Mouse (Mus musculus) kidney, postnatal 0 days (tissue): ENCODE measurements around the gene Pde2a. TPM values are rescaled to one million over a fixed set of nuclear protein-coding genes. Genes with fewer than 3 reads are reported as not detected.

Experiments
- ATAC-seq: fragments of 200-750 bp; cut with Nextera tagmentation; replicated peaks from 2 replicates; pipeline ENCODE4 v1.8.0; 2017; ENCODE audit warnings: low read depth, moderate number of reproducible peaks, moderate TSS enrichment, moderate library complexity; ENCODE audit not compliant: low FRiP score
- DNase-seq: peaks from one replicate; pipeline ENCODE4 v3.0.0-alpha.2; 2016; ENCODE audit warnings: low spot score
- H3K27ac ChIP-seq: fragments of 300-500 bp; sonication (generic); 2 replicates; pipeline ENCODE4 v1.5.1; 2014; ENCODE audit warnings: mild to moderate bottlenecking
- H3K27me3 ChIP-seq: fragments of 300-500 bp; sonication (generic); 2 replicates; pipeline ENCODE4 v1.6.1; 2014; ENCODE audit warnings: low read length, mixed read lengths; ENCODE audit not compliant: insufficient read depth
- H3K36me3 ChIP-seq: fragments of 300-500 bp; sonication (generic); 2 replicates; pipeline ENCODE4 v1.6.1; 2014; ENCODE audit warnings: low read length, mixed read lengths; ENCODE audit not compliant: insufficient read depth
- H3K4me1 ChIP-seq: fragments of 300-500 bp; sonication (generic); replicated peaks from 2 replicates; pipeline ENCODE4 v1.6.1; 2014; ENCODE audit warnings: antibody characterized with exemption, low read length, mixed read lengths; ENCODE audit not compliant: insufficient read depth
- H3K4me2 ChIP-seq: fragments of 300-500 bp; sonication (generic); 2 replicates; pipeline ENCODE4 v1.6.1; 2014; ENCODE audit warnings: mild to moderate bottlenecking, low read length, moderate library complexity, mixed read lengths
- H3K4me3 ChIP-seq: fragments of 300-500 bp; sonication (generic); replicated peaks from 2 replicates; pipeline ENCODE4 v1.5.1; 2014; ENCODE audit warnings: low read depth, low read length
- H3K9ac ChIP-seq: fragments of 300-500 bp; sonication (generic); 2 replicates; pipeline ENCODE4 v1.6.1; 2014; ENCODE audit warnings: low read depth, low read length
- H3K9me3 ChIP-seq: fragments of 300-500 bp; sonication (generic); replicated peaks from 2 replicates; pipeline ENCODE4 v1.6.1; 2016; ENCODE audit warnings: low read length, inconsistent platforms, mixed read lengths
- CTCF ChIP-seq: IDR thresholded peaks from 2 replicates; pipeline ENCODE4 v1.5.1; 2016; ENCODE audit warnings: antibody characterized with exemption, low read depth, mild to moderate bottlenecking, moderate library complexity
- WGBS: fragments of 180-500 bp; shearing (Covaris S2); extraction: QIAGEN DNeasy Blood & Tissue Kit; methylation state at CpG from one replicate; pipeline ENCODE4 v1.1.7; 2014; 5-methylcytosine and 5-hydroxymethylcytosine counted together
- polyA plus RNA-seq: library from polyadenylated mRNA; unstranded; fragments of >200 nt; fragmentation: Nextera tagmentation; extraction: Ambion mirVana; gene quantifications from 2 replicates; pipeline ENCODE4 v1.2.1, GENCODE M21; 2015

Gene Pde2a
- polyA plus RNA-seq, 1 experiment from 2014 or later = 21.0 TPM

DNA sequence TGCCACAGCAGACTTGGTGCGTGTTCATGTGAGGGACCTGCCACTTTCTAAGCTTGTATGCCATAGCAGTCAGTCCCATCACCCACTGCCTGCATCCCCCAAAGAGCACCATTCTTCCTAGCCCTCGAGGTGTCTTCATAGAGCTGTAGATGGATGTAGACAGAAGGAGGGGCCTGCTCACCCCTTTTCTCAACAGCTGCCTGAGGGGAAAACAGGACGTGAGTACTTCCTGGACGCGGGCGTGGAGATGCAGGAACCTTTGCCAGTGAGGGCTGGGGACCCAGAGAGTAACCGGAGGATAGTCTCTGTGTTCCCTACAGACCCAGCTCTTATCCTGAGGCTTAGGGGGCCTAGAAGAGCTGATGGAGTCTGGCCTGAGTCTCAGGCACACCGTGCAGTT is 36.3 kb downstream of the Pde2a start:
- H3K9me3 ChIP-seq = no peaks in the 10 kb centered on the region
- WGBS = 67% methylated on average over 8 of the region's 8 CpGs
- H3K27me3 ChIP-seq = no peaks in the 10 kb centered on the region
- H3K9ac ChIP-seq = no peak overlapping the region
- no peaks in the 10 kb centered on the region for H3K36me3 ChIP-seq
- no peak overlapping the region for H3K4me2 ChIP-seq
- peak overlapping the region; percentile 36; the same call in 1 of the 2 replicates for H3K27ac ChIP-seq
- no peak overlapping the region for H3K4me3 ChIP-seq
- DNase-seq (peak; percentile 37), ATAC-seq (no peak)
- H3K4me1 ChIP-seq = peaks cover 12% of the 10 kb centered on the region
- TF ChIP-seq CTCF = no peak

DNA sequence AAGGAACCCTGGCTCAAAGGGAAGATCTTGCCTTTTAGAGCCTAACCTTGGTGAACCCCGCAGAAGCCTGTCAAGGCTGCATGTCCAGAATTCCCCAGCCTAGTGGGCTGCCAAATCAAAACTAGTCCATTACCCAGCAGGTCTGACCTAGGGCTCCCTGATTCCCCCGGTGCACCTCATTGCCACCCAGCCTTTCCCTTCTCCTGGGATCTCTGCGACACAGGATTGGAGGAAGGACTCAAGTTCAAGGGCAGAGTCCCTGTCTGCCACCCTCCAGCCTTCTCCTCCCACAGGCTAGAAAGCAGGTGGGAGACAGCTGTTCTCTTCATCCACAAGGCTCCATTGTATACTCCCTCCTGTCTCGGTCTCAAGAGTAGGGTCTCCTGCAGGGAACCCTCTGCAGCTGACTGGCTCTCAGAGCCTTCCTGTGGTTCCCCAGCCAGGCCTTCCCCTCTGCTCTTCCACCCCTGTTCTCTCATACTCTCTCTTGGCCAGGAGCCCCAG is 36.8 kb downstream of the Pde2a start:
- DNase-seq (no peak), ATAC-seq (no peak)
- H3K27me3 ChIP-seq = no peaks in the 10 kb centered on the region
- H3K27ac ChIP-seq = no peak overlapping the region; the same call in 1 of the 2 replicates
- TF ChIP-seq CTCF = no peak
- H3K4me3 ChIP-seq = no peak overlapping the region
- H3K9ac ChIP-seq = no peak overlapping the region
- H3K4me1 ChIP-seq = peaks cover 16% of the 10 kb centered on the region
- no peak overlapping the region for H3K4me2 ChIP-seq
- H3K9me3 ChIP-seq = no peaks in the 10 kb centered on the region
- no peaks in the 10 kb centered on the region for H3K36me3 ChIP-seq
- WGBS = 58% methylated on average over 4 of the region's 4 CpGs

DNA sequence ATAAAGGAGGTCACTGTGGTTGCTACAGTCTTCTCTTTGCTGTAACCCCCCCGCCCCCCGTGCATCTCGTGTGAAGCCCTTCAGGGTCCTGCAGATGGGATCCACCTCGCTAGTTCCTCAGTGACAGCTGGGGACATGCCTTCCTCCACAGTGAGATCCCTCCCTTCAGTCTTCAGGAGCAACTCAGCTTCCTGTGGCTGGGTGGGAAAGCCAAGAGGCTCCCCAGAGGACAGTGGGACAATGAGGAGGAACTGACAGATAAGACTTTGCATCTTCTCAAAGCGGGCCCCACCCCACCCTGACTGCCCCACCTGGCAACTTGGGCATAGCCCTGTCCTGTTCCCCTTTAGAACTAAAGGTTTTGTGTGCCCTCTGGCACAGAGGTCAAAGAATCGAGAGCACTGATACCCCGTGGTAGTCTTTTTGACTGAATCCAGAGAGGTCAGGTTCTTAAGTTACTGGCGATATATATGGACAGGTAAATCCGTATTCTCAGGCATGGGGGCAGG is 37.9 kb downstream of the Pde2a start:
- H3K9me3 ChIP-seq = no peaks in the 10 kb centered on the region
- H3K4me2 ChIP-seq = no peak overlapping the region
- no peak overlapping the region for H3K4me3 ChIP-seq
- H3K4me1 ChIP-seq = peaks cover 16% of the 10 kb centered on the region
- no peak overlapping the region for H3K9ac ChIP-seq
- H3K36me3 ChIP-seq = no peaks in the 10 kb centered on the region
- H3K27me3 ChIP-seq = no peaks in the 10 kb centered on the region
- TF ChIP-seq CTCF = no peak
- 60% methylated on average over 9 of the region's 9 CpGs for WGBS
- H3K27ac ChIP-seq = no peak overlapping the region
- ATAC-seq (no peak), DNase-seq (no peak)

DNA sequence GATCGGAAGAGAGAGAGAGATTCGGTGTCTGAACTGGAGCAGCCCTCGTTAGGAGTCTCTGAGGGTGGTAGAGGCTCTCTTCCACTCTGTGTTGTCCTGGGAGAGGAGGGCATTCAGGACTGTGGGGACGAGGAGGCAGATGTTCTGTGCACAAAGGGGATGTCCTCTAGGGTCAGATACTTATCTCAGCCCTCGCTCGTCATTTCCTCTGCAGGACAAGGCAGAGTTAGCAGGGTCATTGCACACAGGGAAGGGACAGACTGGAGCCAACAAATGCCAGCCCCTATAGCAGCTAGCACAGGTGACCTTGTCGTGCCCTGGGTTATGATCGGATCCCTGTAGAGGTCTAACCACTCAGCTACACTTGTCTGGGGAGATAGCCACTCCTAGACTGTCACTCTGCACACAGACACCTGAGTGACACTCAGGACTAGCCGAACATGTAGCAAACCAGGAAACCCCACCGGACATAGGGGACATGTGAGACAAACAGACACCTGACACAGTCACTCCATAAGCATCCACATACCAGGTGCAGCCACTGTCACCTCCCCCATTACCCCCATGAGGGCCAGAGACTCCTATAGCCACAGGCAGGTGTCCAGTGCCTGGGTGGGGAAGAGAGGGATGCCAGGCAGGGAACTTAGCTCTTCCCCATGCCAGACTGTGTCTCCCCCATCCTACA is 38.6 kb downstream of the Pde2a start:
- WGBS = 52% methylated on average over 10 of the region's 10 CpGs
- Histone ChIP-seq H3K4me3 (no peak overlapping the region), H3K9ac (no peak overlapping the region), H3K9me3 (no peaks in the 10 kb centered on the region), H3K4me1 (peaks cover 20% of the 10 kb centered on the region), H3K36me3 (no peaks in the 10 kb centered on the region), H3K27ac (no peak overlapping the region), H3K4me2 (no peak overlapping the region), H3K27me3 (no peaks in the 10 kb centered on the region)
- no peak for DNase-seq
- no peak for TF ChIP-seq CTCF
- no peak for ATAC-seq

DNA sequence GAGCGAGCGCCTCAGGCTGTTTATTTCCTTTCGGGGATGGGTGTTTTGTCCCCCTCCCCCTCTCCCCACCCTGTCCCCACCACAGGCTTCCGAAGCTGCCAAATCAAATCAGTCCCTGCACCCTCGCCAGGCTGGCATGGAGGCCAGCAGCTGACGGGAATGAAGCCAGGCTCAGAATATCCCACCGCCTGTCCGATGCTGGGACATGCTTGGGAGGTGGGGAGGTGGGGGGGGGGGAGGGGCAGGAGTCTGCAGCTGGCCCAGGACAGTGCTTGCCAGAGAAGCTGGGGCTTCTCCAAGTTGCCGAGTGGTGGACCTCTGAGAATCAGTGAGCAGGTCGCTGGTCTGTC is 39.1 kb downstream of the Pde2a start:
- no peak overlapping the region for H3K4me2 ChIP-seq
- no peaks in the 10 kb centered on the region for H3K36me3 ChIP-seq
- H3K9me3 ChIP-seq = no peaks in the 10 kb centered on the region
- no peak for ATAC-seq
- 47% methylated on average over 10 of the region's 10 CpGs for WGBS
- no peaks in the 10 kb centered on the region for H3K27me3 ChIP-seq
- H3K9ac ChIP-seq = no peak overlapping the region
- no peak overlapping the region for H3K4me3 ChIP-seq
- peaks cover 24% of the 10 kb centered on the region for H3K4me1 ChIP-seq
- DNase-seq = no peak
- no peak overlapping the region for H3K27ac ChIP-seq
- TF ChIP-seq CTCF = no peak

DNA sequence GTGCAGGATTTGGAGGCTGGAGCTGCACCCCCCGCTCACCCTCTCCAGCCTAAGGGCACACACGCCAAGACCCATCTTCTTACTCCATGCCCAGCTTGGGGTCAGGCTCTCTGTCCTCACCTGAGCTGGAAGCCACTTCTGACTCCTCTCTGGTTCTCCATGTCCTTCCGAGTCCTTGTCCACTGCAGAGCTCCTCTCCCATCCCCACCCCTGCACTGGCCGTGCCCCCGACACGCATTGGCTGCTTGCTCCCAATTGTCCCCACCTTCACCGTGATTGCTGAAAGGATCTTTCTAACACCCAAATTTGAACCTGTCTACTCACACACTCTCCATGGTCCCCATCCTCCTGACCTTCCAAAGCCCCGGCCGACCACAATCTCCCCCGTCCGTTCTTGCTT is 40.1 kb downstream of the Pde2a start:
- WGBS = 72% methylated on average over 11 of the region's 11 CpGs
- H3K27ac ChIP-seq = no peak overlapping the region
- H3K27me3 ChIP-seq = no peaks in the 10 kb centered on the region
- no peak for ATAC-seq
- H3K9me3 ChIP-seq = no peaks in the 10 kb centered on the region
- no peak overlapping the region for H3K4me2 ChIP-seq
- H3K4me3 ChIP-seq = no peak overlapping the region
- TF ChIP-seq CTCF = no peak
- no peak for DNase-seq
- no peak overlapping the region for H3K9ac ChIP-seq
- no peaks in the 10 kb centered on the region for H3K36me3 ChIP-seq
- H3K4me1 ChIP-seq = peaks cover 24% of the 10 kb centered on the region
